Mouse (Mus musculus) ovary, postnatal 10 days (tissue): ENCODE results near the gene Ptafr.
"Not testable (repeated sequence)": the region's sequence is repeated elsewhere in the genome, so short reads cannot be mapped to it uniquely, and the experiment has no call there.

ENCODE experiments used
- DNase-seq: peaks from one replicate; pipeline ENCODE4 v3.0.0; 2022; ENCODE audit warnings: low spot score

The Ptafr gene

DNA sequence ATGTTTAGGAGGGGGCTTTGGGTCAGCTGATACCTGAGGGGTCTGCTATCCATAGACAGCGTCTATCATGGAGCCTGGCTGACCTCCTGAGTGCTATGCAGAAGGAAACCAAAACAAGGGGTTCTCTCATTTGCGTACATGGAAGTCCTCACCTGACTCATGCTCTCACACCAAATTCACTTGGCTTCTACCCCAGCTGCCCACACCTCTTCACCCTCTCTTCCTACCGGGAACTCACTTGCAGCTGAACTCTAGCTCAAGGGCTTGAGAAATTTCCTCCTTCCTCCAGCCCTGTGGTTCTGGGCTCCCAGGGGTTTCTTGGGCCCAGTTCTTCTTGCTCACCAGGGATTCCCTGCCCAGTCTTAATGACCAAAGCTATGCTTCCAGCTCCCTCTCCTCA is 606 bp upstream of the Ptafr start:
- no peak for DNase-seq

DNA sequence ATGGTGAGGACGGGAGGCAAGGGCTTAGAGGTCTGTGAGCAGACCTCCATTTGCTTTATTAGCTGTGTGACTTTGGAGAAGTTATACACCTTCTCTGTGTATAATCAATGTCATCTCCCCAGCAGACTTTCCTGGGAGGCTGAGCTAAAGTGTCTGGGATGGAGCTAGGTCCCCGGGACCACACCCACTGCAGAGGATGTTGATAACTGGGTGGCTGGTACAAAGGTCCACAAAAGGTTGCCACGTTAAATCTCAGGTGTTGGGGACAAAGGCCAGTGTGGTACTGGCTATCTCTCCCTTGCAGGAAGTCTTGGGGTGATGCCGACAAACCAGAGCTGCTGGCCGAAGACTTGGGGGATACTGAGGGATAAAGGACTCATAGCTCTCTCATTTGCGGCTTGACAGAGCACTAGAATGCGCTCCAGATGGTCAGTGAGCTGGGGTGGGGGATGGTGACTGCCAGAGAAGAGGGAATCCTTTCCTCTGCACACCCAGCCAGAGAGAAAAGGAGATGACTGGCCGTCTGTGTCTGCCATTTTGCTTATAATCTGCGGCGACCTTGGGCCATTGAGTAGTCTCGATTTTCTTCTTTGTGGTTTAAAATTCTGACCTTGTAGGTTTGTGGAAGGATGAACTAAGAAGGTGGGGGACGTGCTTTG is 1.4 kb downstream of the Ptafr start:
- DNase-seq: no peak

DNA sequence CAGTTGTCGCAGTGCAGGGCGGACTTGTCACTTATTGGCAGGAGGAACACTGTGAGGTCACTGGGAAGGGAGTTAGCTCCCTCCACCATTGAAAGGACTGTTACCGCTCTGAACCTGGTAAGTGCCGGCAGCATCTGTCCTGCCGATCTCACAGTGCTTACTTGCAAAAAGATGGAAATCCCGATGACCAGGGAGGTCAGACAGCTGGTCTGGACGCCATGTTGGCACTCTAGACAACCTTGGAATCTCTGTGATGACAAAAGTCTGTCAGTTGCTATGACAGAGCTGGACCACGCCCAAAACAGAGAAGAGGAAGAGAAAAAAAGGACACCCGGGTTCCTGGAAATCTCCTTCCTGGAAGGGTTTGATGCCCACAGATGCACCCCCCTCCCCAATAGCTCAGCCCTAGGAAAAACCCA is 3.5 kb downstream of the Ptafr start:
- DNase-seq: no peak

DNA sequence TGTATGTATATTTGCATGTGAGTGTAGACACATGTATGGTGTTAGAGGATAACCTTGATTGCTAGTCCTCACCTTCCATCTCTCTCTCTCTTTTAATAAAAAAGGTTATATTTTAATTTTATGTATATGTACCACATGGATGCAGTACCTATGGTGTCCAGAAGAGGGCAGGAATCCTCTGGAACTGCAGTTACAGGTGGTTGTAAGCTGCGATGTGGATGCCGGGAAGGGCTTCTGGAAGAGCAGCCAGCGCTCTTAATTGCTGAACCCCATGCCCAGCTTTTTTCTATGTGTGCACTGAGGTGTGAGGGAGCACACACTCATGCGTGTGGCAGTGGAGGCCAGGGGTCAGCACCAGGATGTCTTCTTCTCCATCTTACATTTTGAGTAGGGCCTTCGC is 5.2 kb downstream of the Ptafr start:
- no peak for DNase-seq

DNA sequence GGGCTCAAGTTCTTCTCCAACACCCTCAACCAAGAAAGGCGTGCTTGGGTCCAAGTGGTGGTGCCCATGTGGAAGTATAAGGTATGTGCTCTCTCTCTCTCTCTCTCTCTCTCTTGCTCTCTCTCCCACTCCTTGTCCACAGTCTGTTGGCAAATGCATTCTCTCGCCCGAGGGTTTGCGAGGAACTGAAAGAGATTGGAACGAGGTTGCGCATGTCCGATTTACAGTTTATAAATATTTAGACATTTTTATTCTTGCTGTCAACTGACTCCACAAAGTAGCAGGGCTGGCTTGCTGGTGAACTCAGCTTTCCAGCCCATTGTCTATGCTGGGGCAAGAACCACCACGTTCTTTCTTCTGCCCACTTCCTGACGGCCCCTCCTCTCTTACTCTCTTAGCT is 7.3 kb downstream of the Ptafr start:
- no peak for DNase-seq

DNA sequence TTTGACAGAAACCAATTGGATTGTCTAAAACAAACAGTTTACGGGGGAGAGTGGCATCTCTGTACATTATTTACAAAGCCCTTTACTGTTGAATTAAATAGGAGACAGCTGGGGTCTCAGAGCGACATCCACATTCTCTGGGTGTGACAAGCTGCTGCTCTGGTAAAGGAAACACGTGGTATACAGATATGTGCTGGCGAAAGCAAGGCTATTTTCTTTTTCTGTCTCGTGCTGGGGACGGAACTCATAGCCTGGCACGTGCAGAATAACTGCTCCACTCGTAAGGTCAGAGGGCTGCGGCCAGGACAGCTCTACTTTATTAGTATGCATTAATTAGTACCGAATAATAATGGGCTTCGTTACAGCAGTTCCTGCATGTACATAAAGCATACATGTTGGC is 9.5 kb downstream of the Ptafr start:
- DNase-seq: no peak

DNA sequence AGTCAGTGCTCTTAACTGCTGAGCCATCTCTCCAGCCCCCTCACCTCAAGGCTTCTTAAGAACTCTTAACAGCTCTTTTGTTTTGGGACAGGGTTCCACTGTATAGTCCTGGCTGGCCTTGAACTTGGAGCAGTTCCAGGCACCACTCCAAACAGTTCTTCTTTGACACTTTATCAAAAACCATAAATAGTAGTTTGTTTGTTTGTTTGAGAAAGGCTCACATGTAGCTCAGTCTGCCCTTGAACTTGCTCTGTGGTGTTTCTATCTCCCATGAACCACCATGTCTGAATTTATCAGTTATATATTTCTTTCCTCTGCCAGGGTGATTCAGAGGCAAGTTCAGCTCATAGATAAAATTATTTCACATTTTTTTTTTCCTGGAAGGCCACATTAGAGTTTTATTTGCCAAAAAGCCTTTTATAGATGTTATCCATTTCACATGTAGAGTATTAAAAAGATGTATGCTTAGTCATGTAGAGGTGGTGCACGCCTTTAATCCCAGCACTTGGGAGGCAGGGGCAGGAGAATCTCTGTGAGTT is 11.0 kb downstream of the Ptafr start:
- no peak for DNase-seq

DNA sequence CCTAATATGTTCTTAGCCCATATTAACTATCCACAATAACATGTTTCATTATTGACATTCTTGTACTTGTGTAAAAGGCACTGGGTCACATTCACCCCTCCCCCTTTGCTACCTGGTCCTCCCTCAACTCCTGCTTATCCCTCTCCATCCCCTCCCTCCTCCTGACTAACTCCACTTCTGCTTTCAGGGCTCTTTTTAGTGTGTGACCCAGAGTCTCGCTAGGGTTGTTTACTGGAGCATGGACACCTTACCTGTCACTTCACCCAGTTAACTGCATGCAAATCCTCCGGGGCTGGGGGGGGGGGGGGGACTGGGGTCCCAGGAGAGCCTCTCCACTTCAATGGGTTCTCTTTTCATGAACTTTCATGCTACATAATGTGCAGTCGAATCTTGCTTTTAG is 19.9 kb downstream of the Ptafr start:
- no peak for DNase-seq

DNA sequence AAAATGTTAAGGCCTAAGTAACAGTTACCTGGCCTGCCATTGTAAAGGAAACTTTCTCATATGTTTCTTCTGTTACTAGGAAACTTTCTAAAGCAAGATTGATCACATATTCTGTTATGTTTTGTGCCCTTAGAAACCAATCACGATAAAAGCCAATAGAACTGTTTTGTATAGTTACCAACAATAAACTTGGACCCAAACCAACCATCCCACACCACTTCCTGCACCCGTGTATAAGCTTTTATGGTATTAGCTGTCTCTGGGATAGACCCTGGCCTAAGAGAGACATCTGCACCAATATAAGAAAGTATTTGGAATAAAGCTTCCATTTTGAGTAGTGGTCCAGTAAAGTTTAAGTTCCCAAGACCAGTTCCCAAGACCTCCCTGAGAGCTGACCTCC is 21.1 kb downstream of the Ptafr start:
- no peak for DNase-seq

DNA sequence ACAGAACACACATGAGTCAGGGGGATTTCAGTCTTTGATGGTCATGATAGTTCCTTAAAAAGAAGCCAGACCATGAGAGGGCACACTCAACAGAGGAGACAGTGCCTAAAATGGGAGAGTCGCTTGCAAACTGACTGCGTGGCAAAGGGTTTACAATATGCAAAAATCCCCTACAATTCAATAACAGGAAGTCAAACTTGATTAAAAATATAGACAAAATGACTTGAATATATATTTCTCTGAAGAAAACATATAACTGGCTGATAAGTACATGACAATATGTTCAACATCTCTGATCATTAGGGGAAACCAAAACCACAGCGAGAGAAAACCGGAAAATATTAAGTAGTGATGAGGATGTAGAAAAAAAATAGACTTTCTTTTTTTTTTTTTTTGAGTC is 22.4 kb downstream of the Ptafr start:
- no peak for DNase-seq

DNA sequence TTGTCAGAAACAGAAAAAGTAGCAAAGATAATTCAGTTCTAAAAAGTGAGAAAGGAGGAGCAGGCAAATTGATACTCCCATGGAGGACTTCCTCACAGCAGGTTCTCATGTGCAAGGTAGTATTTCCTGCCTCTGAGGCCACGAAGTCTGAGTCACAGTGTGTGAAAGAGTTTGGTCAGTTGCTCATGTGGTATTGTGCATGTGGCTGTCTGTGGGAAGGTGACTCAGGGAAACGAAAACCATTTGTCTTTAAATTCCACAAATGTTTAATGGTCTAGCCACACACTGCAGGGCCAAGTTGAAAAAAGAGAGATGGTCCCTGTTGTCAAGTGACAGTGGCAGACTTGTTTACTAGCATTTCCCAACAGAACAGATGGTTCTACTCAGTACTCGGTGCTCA is 24.6 kb downstream of the Ptafr start:
- no peak for DNase-seq

DNA sequence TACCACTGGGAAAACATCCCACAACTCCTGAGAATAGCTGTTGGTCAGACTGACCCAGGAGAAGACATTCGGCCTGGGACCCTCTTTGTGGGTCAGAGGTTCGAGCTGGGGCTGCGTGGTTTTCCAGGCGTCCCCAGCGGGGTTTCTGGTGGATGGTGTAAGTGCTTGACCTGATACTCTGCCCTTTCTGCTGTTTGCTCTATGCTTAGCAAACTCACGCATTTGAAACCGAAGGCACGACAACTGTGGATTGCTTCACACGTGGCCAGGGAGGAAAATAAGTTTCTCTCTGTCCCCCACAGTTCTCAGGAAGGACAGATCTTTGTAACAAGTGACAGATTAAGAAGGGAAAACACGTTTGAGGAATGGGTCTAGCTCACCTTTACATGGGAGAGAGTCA is 26.8 kb downstream of the Ptafr start:
- no peak for DNase-seq

DNA sequence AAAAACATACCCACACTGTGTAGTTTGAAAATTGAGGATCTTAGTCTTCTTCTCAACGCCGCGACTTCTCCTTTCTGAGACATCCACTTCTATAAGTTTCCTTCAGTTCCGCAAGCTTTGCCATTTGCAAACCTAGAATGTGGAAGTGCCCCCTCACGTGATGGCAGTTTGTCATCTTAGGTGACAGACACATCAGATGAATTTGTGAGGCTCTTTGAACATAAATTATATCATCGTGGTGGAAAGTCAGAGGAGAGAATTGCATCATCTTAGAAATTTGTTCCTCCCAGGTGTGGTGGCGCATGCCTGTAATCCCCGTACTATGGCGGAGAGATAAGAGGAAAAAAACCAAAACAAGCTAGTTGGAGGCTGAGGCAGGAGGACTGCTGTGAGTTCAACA is 29.1 kb downstream of the Ptafr start:
- no peak for DNase-seq

DNA sequence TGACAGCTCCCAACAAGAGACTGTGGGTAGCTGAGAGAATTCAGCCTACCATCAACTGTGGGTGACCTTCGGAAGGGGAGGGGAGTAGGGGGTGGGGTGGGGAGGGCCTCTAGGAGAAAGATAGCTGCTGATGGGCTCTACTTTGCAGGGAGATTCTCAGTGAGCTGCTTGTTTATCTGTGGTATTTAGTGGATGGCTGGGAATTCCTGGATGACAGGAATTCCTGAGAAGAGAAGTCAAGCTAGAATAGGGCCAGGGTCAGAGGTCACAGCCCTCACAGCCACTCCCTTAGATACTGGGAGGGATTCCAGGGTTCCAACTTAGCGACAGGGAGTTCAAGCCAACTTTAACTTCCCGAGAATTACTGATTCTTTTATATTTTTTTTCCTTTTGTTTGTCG is 30.3 kb downstream of the Ptafr start:
- no peak for DNase-seq

DNA sequence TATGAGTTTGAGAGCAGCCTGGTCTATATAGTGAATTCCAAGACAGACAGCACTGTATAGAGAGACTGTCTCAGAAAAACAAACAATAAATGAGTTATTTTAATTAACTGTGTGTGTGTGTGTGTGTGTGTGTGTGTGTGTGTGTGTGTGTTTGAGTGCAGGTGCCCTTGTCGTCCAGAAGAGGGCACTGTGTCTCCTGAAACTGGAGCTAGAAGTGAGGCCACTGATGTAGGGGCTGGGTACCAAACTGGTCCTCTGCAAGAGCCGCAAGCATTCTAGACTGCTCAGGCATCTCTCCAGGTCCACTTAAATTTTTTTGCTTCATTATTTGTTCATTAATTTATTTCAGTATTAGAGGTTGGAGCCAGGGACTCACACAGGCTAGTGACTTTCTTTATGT is 35.0 kb downstream of the Ptafr start:
- no peak for DNase-seq

DNA sequence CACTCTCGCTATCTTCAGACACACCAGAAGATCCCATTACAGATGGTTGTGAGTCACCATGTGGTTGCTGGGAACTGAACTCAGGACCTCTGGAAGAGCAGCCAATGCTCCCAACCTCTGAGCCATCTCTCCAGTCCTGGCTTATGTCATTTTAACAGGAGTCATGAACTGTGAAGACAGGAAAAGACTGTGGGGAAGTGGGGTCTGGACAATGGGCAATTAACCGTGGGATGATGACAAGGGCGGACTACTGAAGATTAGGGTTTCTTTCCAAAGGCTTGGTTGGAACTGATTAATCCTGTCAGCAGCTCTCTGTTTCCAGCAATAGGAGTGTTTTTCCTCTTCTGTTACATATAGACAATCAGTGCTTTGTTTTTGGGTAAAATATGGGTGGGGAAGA is 35.9 kb downstream of the Ptafr start:
- DNase-seq: no peak

DNA sequence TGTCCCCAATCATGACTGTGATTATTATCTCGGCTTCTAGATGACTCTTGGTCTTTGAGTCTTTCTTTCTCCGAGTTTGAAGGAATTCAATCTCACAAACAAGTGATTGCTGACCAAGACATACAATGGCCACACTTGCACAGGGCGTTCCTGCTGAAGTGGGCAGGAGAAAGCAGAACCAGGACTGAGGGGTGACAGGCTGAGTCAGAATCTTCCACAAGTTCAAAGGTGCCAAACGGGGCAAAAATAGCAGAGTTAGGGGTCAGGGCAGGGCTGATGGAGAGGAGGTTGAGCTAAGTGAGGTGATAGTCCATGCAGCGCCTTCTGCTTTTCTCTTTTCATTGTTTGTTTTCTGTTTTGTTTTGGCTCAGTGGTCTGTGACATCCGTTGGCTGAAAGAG is 36.6 kb downstream of the Ptafr start:
- DNase-seq: no peak

DNA sequence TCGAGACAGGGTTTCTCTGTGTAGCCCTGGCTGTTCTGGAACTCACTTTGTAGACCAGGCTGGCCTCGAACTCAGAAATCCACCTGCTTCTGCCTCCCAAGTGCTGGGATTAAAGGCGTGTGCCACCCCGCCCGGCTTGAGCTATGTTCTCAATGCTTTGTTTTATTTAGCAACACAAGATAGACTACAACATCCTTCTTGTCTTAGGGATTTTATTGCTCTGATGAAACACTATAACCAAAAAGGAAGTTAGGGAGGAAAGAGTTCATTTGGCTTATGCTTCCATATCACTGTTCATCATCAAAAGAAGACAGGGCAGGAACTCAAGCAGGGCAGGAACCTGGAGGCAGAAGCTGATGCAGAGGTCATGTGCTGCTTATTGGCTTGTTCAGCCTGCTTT is 37.4 kb downstream of the Ptafr start:
- DNase-seq: not testable (repeated sequence)

DNA sequence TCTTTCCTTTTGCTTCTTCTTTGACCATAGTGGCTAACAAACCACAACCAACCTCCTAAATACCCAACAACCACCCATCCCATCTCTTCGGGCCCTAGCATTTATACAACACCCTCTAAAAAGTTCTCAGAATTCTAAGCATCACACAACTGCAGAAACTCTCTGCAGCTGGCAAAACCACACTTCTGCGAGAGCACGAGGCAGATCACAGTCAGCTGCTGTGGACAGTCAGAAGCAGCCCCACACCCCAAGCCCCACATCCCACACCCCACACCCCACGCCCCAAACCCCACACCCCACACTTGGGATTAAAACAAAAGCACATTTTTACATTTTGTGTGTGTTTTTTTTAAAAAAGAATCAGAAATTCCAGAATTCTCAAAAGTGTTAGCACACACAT is 39.6 kb downstream of the Ptafr start:
- DNase-seq: no peak

DNA sequence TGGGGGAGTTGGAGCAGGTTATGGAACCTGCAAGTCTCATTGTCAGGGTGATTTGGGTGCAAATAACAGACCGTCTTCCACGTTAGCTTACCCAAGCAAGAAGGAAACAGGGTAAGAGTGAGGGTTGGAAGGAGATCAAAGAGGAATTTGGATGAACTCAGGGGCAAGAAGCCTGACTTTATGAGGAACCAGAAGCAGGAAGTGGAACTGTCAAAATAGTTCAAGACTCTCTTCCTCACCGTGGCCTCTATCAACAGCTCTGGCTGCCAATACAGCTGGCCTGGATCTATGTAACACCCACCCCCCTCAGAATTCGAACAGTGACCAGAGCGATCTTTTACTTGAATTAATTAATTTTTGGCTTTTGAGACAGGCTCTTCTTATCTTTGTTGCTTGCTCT is 41.9 kb downstream of the Ptafr start:
- no peak for DNase-seq

DNA sequence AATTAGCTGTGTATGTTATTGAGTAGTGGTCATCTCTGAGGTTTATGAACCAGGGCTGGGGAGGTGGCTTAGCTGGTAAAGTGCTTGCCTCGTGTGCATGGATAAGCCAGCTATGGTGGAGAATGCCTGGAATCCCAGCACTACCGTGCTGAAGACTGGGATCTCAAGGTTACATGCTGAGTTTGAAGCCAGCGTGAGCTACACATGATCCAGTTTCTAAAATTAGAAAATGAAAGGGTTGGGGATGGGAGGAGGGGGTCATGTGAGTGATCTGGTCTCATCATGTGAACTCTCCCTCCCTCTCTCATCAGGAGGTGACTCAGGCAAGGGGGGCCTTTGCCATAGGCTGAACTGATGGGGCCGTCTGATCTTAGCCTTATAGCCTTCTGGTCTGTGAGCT is 44.3 kb downstream of the Ptafr start:
- DNase-seq: no peak

DNA sequence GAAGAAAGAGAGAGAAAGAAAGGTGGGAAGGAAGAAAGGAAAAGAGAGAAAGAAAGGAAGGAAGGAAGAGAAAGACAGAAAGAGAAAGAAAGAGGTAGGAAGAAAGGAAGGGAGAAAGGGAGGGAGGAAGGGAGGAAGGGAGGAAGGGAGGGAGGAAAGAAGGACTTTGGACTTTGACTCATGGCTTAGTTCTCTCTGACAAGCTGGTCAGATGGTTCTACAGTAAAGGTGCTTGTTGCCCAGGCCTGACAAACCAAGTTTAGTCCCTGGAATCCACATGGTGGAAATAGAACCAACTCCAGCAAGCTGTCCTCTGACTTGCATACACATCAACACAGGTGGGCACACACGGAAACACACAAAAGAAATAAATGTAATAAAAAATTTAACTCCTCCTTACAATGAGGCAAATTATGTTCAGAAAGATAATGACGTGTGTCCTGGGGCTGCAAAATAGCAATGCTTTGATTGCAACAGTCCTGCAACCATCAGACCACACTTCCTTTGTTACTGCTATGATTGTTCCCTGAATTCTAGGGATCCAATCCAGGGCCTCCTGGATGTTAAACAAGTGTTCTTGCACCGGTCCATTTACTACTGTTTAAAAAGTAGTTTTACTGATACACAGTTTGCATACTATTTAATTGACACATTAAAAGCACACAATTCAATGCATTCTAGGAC is 46.6 kb downstream of the Ptafr start:
- no peak for DNase-seq

DNA sequence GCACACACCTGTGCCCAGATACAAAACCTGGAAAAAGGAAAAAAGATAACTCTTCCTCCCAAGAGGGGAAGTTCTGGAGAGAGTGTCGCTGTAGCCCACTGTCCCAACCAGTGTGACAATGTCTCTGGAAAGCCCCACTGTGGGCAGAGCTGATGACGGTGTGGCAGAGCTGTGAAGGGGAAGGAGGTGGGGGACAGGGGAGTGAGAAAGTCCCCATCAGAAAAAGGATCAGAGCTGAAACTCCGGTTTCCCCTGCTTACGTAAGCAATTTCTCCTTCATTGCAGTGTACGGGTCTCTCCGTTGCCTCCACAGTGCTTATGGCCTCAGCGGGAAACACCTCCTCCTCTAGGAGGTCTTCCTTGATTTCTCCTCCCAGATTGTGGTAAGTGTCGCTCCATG is 47.5 kb downstream of the Ptafr start:
- DNase-seq: no peak

DNA sequence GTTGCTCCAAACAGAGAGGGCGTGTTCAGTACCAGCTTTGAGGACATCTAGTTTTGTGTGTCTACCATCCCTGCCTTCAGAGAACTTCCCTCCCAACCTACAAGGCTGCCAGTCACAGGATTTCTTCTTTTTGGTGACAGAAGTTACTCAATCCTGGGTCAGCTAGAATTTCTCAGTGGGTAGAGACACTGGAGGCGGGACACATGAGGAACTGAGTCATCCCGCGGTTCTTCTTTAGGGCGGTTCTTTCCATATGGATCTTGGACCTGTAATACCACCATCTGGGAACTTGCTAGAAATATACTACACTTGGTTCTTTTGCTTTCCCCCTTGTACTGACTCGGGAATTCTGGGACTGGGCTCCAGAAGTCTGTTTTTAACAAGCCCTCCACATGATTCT is 54.0 kb downstream of the Ptafr start:
- no peak for DNase-seq
